Mouse (Mus musculus) B cell, adult 2 months (primary cell): ENCODE data around the gene Nat8f4.
"Not testable (repeated sequence)": the region's sequence is repeated elsewhere in the genome, so short reads cannot be mapped to it uniquely, and the experiment has no call there.

Source experiments
- DNase-seq, 2 experiments: peaks; one replicate each; pipeline ENCODE4 v3.0.0; 2022

Gene Nat8f4

DNA sequence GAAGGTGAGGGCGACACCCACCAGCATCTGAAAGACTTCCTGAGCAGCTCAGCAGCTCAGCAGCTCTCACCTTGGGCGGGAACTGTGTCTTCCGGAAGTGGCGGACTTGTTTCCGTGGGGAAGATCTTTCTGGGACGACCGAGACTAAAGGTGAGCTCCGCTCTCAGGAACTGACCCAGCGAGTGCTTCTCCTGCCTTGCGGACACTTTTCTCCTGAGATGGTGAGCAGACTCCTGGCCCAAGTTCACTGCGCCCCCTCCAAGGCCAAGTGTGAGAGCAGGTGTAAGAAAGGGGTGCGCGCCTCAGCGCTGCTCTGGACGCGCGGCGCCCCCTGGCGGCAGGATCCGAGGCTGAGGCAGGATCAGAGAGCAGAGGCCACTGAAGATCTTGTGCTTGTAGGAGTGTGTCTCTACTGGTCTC lies at the start of gene Nat8f4:
Nat8f4 (minus strand) TSS at position 243 of the 420 bp plus-strand sequence.
- peak; percentile 88 for DNase-seq

DNA sequence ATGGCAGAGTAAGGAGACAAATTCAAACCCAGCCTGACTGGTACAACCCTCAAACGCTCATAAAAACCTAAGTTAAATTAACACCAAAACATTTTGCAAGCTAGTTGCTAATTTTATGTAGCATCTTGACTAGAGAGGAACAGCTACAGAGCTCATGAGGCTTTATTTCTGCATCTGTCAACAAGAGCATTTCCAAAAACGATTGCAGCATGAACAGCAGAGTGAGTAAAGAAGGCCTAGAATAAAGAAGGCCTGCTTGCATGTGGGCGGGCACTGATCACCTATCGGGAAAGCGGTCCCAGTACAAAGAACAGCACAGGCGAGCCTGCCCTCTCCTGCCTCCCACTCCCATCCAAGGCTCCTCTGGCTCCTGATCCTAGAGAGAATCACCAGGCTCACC lies 43.9 kb upstream of the Nat8f4 start:
- DNase-seq: no peak

- no peak for DNase-seq
These were observed 37.8 kb upstream of the Nat8f4 start for GRCm38 (mm10) chr6:85942469-85942868.

GRCm38 (mm10) chr6:85938701-85939100 lies 34.0 kb upstream of the Nat8f4 start:
- DNase-seq: no peak

DNA sequence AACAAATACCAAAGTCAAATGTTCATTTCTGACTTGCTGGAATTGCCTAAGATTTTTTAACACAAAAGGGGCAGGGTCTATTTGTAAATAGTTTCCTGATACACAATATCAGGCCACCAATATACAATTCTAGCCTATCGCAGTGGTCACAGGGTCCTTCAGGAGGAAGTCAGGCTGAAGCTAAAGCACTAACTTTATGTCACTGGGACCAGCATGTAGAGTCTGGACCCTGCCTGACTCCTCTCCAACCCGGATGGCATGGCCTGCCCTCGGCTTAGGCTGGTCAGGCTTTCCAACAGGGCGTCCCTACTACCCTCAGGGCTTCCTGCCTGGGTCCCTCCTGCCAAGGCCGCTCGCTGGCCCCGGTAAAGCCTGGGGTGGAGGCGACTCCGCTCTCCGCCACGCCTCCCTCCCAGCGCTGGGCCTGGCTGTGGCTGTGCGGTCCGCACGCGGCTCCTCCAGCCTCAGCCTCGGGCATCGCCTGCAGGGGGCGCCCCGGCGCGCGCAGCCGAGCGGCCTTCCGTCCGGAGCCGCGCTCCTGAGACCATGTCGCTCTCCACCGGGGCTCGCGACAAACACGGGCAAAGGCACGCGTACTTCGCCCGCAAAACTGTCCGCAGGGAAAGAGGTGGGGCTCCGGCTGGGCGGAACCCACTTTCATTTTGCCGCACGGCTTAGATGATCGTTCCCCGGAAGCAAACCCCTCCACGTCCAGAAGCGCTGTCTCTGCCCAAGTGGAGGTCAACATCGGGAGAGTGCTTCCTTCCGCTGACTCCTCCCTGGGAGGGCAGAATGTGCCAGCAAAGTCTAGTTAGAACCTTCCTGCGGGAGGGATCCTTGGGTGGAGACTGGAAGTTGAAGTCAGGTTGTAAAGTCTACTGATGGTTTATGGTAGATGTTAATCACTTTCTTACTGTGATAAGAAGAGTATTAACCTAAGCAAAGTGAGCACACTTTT lies 32.1 kb upstream of the Nat8f4 start:
- DNase-seq: peak; percentile 89 to 90

DNA sequence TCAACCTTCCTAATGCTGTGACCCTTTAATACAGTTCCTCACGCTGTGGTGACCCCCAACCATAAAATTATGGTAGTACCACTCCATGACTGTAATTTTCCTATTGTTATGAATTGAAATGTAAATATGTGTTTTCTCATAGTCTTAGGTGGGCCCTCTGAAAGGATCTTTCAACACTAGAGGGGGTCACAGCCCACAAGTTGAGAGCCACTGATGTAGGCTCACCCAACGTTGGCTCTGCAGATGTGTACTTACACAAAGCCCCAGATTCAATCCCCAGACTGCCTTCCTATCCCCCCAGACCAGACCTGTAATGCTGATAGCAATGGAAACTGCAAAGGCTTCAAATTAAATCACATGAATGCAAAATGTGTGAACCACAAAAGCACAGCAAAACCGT lies 31.0 kb upstream of the Nat8f4 start:
- DNase-seq: peak in 1 of 2 experiments; percentile 15

GRCm38 (mm10) chr6:85934047-85934446 lies 29.4 kb upstream of the Nat8f4 start:
- no peak for DNase-seq

DNA sequence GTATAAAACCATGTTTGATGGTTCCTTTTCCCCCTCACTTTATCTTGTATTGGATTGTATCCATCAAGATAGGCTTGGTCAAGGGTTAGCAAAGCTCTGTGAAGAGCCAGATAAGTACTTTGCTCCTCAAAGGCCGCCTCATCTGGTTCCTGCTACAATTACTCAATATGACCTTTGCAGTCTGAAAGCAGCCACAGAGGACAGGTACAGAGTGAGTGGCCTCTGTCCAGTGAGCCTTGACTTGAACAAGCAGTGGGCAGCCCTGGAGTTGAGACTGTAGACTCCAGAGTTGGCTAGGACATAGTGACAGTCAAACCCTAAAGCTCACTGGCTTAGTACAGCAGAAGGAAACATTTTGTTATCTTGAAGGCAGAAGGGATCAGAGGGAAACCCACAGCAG lies 24.6 kb upstream of the Nat8f4 start:
- no peak for DNase-seq

DNA sequence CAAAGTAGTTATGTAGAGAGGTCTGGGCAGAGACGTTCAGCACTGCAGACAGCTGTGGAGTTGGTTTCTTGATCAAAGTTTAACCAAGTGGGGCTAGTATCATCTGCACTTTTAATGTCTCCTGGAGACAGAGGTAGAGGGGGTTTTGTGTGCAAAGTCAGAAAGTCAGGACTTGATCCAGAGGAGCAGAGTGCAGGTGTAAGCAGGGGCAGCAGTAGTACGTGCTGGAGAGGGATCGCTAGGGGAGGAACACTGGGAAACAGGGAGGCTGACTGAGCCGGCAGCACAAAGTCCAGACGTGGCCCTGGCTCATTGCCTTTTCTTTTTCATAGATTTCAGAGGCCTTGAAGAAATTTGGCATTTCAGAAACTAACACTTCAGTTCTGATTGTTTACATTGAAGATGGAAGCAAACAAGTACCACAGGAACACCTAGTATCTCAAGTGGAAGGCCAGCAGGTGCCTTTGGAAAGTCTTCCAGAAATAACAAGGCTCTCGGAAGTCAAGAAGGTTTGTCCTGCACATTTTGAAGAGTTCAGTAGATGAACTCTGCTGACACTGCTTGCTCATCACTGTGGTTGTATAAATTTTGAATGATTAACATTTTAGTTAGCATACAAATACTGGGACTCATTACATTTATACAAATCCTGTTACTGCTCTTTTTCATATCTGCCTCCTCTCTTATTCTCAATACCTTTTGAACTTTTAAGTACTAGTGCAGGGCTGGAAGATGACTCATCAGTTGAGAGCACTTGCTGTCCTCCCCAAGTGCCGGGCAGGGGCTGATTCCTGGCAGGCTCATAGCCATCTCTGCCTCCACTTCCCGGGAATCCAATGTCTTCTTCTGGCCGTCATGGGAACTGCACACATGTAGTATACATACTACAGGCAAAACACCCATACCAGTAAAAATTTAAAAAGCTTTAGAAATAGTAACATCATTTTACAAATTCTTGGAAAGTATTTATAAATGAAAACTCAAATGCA lies 23.1 kb upstream of the Nat8f4 start:
- no peak for DNase-seq

DNA sequence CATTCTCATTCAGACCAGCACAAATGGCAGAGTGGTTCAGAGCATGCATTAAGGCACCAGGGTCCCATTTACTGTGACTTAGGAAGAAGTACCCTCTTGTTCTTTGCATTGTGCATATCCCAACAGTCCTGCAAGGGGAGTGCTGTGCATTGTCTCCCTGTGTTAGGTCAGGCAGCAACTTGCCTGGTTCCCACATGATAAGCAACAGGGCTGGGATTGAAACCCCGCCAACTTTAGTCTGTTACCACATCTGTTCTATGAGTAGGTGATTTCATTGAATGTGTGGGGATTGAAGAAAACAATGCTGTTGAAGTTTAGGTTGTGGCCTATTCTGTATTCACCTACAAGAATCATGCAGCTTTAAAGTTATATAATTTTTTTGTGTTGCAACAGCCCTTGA lies 22.0 kb upstream of the Nat8f4 start:
- DNase-seq: no peak

GRCm38 (mm10) chr6:85923643-85924042 lies 19.0 kb upstream of the Nat8f4 start:
- DNase-seq: no peak

GRCm38 (mm10) chr6:85919401-85919800 lies 14.7 kb upstream of the Nat8f4 start:
- DNase-seq: no peak

- DNase-seq: not testable (repeated sequence)
These were observed 13.7 kb upstream of the Nat8f4 start for GRCm38 (mm10) chr6:85918341-85918740.

GRCm38 (mm10) chr6:85916596-85916995 lies 11.9 kb upstream of the Nat8f4 start:
- no peak for DNase-seq

GRCm38 (mm10) chr6:85915539-85916513 lies 11.1 kb upstream of the Nat8f4 start, which contains the start of gene Nat8f1:
Gene Nat8f1, minus strand, starts transcription at chr6:85915687.
- DNase-seq: peak; percentile 91

GRCm38 (mm10) chr6:85915141-85915538 lies 10.5 kb upstream of the Nat8f4 start:
- DNase-seq: no peak

- no peak for DNase-seq
These were observed 6.9 kb upstream of the Nat8f4 start, which contains the start of gene Tprkb for GRCm38 (mm10) chr6:85911587-85911986. Gene Tprkb, plus strand, starts transcription at chr6:85911865.

- DNase-seq: no peak
These were observed 5.0 kb upstream of the Nat8f4 start for GRCm38 (mm10) chr6:85909704-85910103.

DNA sequence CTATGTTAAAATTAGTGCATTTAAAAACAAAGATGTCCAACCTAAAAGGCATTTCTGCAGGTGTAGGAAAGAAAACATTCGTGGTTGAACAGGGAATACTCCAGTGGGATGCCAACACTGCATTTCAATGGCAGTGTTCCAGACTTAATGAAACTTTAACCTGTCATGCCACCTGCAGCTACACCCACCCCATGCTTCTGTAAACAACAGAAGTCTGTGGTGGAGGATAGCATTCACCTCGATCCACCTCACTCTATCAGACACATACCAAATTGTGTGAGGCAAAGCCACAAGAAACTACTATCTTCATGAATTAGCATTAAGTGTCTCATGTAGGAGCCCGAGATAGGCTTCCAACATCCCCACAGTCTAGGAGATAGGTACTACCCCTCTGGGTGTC lies 3.7 kb upstream of the Nat8f4 start:
- DNase-seq: no peak

GRCm38 (mm10) chr6:85906911-85907351 lies 2.2 kb upstream of the Nat8f4 start:
- DNase-seq: not testable (repeated sequence)

DNA sequence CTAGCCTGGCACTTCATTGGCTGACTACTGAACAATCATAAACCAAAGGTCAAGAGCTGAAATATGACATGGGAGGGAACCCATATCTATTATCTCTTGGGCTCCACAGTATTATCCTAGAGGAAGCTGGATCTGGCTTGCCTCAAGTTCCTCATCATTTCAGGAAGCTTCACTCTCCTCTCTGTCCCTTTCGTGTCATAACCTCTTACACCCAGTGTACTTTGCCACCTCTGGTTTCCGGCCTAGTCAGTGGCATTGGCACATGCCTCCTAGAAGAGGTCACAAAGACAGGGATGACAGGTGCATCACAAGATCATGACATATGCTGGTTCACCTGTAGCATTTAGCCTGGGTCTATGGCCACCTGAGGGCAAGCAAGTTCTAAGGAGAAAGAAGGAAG lies 2.4 kb downstream of the Nat8f4 start:
- DNase-seq: no peak
